Mouse (Mus musculus): ENCODE data around the gene Chrna3. TPM values are rescaled to one million over a fixed set of nuclear protein-coding genes. Genes with fewer than 3 reads are reported as not detected.
A peak's percentile ranks its signal among the peaks of the same experiment; 100 is the strongest.

Gene Chrna3
- total RNA-seq, 1 experiment, result 0.04 TPM

DNA sequence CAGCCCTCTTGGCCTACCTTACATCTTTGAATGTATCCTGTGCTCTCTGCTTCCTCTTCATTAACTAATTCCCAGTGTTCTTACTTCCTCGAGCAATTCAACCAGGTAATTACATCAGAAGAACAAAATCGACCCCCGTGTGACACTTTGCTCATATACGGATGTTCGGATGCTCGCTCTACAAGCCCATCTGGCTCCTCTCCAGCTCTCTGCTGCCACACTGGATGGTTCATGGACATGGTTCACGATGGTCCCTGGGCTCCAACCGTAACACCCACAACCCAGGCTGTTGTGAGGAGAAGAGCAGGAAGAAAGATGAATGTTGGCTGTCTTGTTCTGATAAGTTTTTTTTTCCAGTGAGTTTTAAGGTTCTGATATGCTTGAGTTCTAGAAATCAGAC is 12.6 kb upstream of the Chrna3 start:
- Histone ChIP-seq H3K9ac (ENCODE audit: insufficient read depth, low read depth, low read length, poor library complexity, severe bottlenecking) (no peak overlapping the region), H3K27ac (ENCODE audit: insufficient read depth, low read depth, low read length, poor library complexity, severe bottlenecking) (no peak overlapping the region), H3K9me3 (ENCODE audit: control insufficient read depth, insufficient read depth, low read depth, low read length) (no peaks in the 10 kb centered on the region), H3K36me3 (ENCODE audit: control insufficient read depth, insufficient read depth, low read length, poor library complexity, severe bottlenecking) (no peaks in the 10 kb centered on the region), H3K4me3 (ENCODE audit: insufficient read depth in 1 of 2, low read depth in 1 of 2, low read length in 2 of 2, poor library complexity in 1 of 2, severe bottlenecking in 1 of 2) (no peak overlapping the region), H3K4me1 (ENCODE audit: control insufficient read depth in 2 of 2, insufficient read depth in 2 of 2, low read length in 2 of 2, poor library complexity in 1 of 2) (no peaks in the 10 kb centered on the region)
- DNase-seq (ENCODE audit: low read depth, low spot score), result no peak
- in situ Hi-C loops (cut with MboI; ENCODE audit: low sequenced_read_pairs in 2 of 2, unreplicated experiment in 2 of 2), result no loop called here
- TF ChIP-seq CHD2 (IDR thresholded peaks at IDR 0.05; ENCODE audit: low read depth, low read length), result no peak
- no peak for TF ChIP-seq ZC3H11A (IDR thresholded peaks at IDR 0.05; ENCODE audit: borderline replicate concordance, low read depth, low read length)
- no peak for TF ChIP-seq ZNF384 (IDR thresholded peaks at IDR 0.05; ENCODE audit: low read depth, low read length)
- no peak for TF ChIP-seq HCFC1 (IDR thresholded peaks at IDR 0.05; ENCODE audit: borderline replicate concordance, insufficient read depth, low read length)
- no peak for TF ChIP-seq MAFK (IDR thresholded peaks at IDR 0.05; ENCODE audit: insufficient read depth, low read depth, low read length)

GRCm38 (mm10) chr9:55031435-55032167 is 5.2 kb upstream of the Chrna3 start:
- DNase-seq (ENCODE audit: low read depth, low spot score), result no peak
- in situ Hi-C loops (cut with MboI; ENCODE audit: low sequenced_read_pairs in 2 of 2, unreplicated experiment in 2 of 2), result no loop called here
- no peak overlapping the region for H3K27ac ChIP-seq (ENCODE audit: insufficient read depth, low read depth, low read length, poor library complexity, severe bottlenecking)

GRCm38 (mm10) chr9:55025534-55026274 is 658 bp downstream of the Chrna3 start:
- DNase-seq (ENCODE audit: low read depth, low spot score), result no peak
- peaks cover 0 to 2% of the 10 kb centered on the region in 2 experiments; a peak in 1 of 4 replicates for H3K4me1 ChIP-seq (ENCODE audit: control insufficient read depth in 2 of 2, insufficient read depth in 2 of 2, low read length in 2 of 2, poor library complexity in 1 of 2)
- no peaks in the 10 kb centered on the region for H3K9me3 ChIP-seq (ENCODE audit: control insufficient read depth, insufficient read depth, low read depth, low read length)
- no peak for TF ChIP-seq HCFC1 (IDR thresholded peaks at IDR 0.05; ENCODE audit: borderline replicate concordance, insufficient read depth, low read length)
- no peak for TF ChIP-seq ZNF384 (IDR thresholded peaks at IDR 0.05; ENCODE audit: low read depth, low read length)
- no peak for TF ChIP-seq MAFK (IDR thresholded peaks at IDR 0.05; ENCODE audit: insufficient read depth, low read depth, low read length)
- TF ChIP-seq CHD2 (IDR thresholded peaks at IDR 0.05; ENCODE audit: low read depth, low read length), result no peak
- no peak for TF ChIP-seq ZC3H11A (IDR thresholded peaks at IDR 0.05; ENCODE audit: borderline replicate concordance, low read depth, low read length)
- H3K27ac ChIP-seq (ENCODE audit: insufficient read depth, low read depth, low read length, poor library complexity, severe bottlenecking), result no peak overlapping the region
- in situ Hi-C loops (cut with MboI; ENCODE audit: low sequenced_read_pairs in 2 of 2, unreplicated experiment in 2 of 2), result no loop called here
- H3K9ac ChIP-seq (ENCODE audit: insufficient read depth, low read depth, low read length, poor library complexity, severe bottlenecking), result no peak overlapping the region
- H3K4me3 ChIP-seq (ENCODE audit: insufficient read depth in 1 of 2, low read depth in 1 of 2, low read length in 2 of 2, poor library complexity in 1 of 2, severe bottlenecking in 1 of 2), result peak overlapping the region; percentile 53 to 57
- H3K36me3 ChIP-seq (ENCODE audit: control insufficient read depth, insufficient read depth, low read length, poor library complexity, severe bottlenecking), result no peaks in the 10 kb centered on the region

More at GRCm38 (mm10) chr9:55031435-55032167, 5.2 kb upstream of the Chrna3 start:
- Histone ChIP-seq H3K9me3 (ENCODE audit: control insufficient read depth, insufficient read depth, low read depth, low read length) (no peaks in the 10 kb centered on the region), H3K9ac (ENCODE audit: insufficient read depth, low read depth, low read length, poor library complexity, severe bottlenecking) (no peak overlapping the region), H3K36me3 (ENCODE audit: control insufficient read depth, insufficient read depth, low read length, poor library complexity, severe bottlenecking) (no peaks in the 10 kb centered on the region), H3K4me1 (ENCODE audit: control insufficient read depth in 2 of 2, insufficient read depth in 2 of 2, low read length in 2 of 2, poor library complexity in 1 of 2) (no peaks in the 10 kb centered on the region), H3K4me3 (ENCODE audit: insufficient read depth in 1 of 2, low read depth in 1 of 2, low read length in 2 of 2, poor library complexity in 1 of 2, severe bottlenecking in 1 of 2) (no peak overlapping the region)
- no peak for TF ChIP-seq ZC3H11A (IDR thresholded peaks at IDR 0.05; ENCODE audit: borderline replicate concordance, low read depth, low read length)
- no peak for TF ChIP-seq HCFC1 (IDR thresholded peaks at IDR 0.05; ENCODE audit: borderline replicate concordance, insufficient read depth, low read length)
- TF ChIP-seq CHD2 (IDR thresholded peaks at IDR 0.05; ENCODE audit: low read depth, low read length), result no peak
- TF ChIP-seq ZNF384 (IDR thresholded peaks at IDR 0.05; ENCODE audit: low read depth, low read length), result no peak
- no peak for TF ChIP-seq MAFK (IDR thresholded peaks at IDR 0.05; ENCODE audit: insufficient read depth, low read depth, low read length)

- Histone ChIP-seq H3K36me3 (ENCODE audit: control insufficient read depth, insufficient read depth, low read length, poor library complexity, severe bottlenecking) (no peaks in the 10 kb centered on the region), H3K4me1 (ENCODE audit: control insufficient read depth in 2 of 2, insufficient read depth in 2 of 2, low read length in 2 of 2, poor library complexity in 1 of 2) (peaks cover 0 to 2% of the 10 kb centered on the region in 2 experiments; a peak in 1 of 4 replicates), H3K9me3 (ENCODE audit: control insufficient read depth, insufficient read depth, low read depth, low read length) (no peaks in the 10 kb centered on the region), H3K27ac (ENCODE audit: insufficient read depth, low read depth, low read length, poor library complexity, severe bottlenecking) (no peak overlapping the region), H3K4me3 (ENCODE audit: insufficient read depth in 1 of 2, low read depth in 1 of 2, low read length in 2 of 2, poor library complexity in 1 of 2, severe bottlenecking in 1 of 2) (no peak overlapping the region), H3K9ac (ENCODE audit: insufficient read depth, low read depth, low read length, poor library complexity, severe bottlenecking) (no peak overlapping the region)
- TF ChIP-seq CHD2 (IDR thresholded peaks at IDR 0.05; ENCODE audit: low read depth, low read length) (no peak), ZNF384 (IDR thresholded peaks at IDR 0.05; ENCODE audit: low read depth, low read length) (no peak), MAFK (IDR thresholded peaks at IDR 0.05; ENCODE audit: insufficient read depth, low read depth, low read length) (no peak), HCFC1 (IDR thresholded peaks at IDR 0.05; ENCODE audit: borderline replicate concordance, insufficient read depth, low read length) (no peak), ZC3H11A (IDR thresholded peaks at IDR 0.05; ENCODE audit: borderline replicate concordance, low read depth, low read length) (peak; percentile 67)
- peak; percentile 57 for DNase-seq (ENCODE audit: low read depth, low spot score)
- in situ Hi-C loops (cut with MboI; ENCODE audit: low sequenced_read_pairs in 2 of 2, unreplicated experiment in 2 of 2), result no loop called here
These were observed 2.3 kb downstream of the Chrna3 start for GRCm38 (mm10) chr9:55023902-55024583.

All from ES-E14 (cell line).